Mouse (Mus musculus): ENCODE results near the gene St14. TPM values are rescaled to one million over a fixed set of nuclear protein-coding genes. Genes with fewer than 3 reads are reported as not detected.
A peak's percentile ranks its signal among the peaks of the same experiment; 100 is the strongest.

St14 gene
- polyA plus RNA-seq, 1 experiment, result 279 TPM

GRCm38 (mm10) chr9:31086085-31086753, 45.4 kb downstream of the St14 start:
- Histone ChIP-seq H3K4me3 (ENCODE audit: low read depth, low read length) (no peak overlapping the region), H3K36me3 (ENCODE audit: control insufficient read depth, insufficient read depth, low read length) (peaks cover 32% of the 10 kb centered on the region), H3K27me3 (ENCODE audit: control insufficient read depth, insufficient read depth, low read length) (no peaks in the 10 kb centered on the region), H3K27ac (ENCODE audit: insufficient read depth, low read depth, low read length) (no peak overlapping the region), H3K4me1 (ENCODE audit: control insufficient read depth, insufficient read depth, insufficient read length, low read length) (no peaks in the 10 kb centered on the region)
- WGBS, result 32% methylated on average over 10 of the region's 10 CpGs
- TF ChIP-seq CTCF (IDR thresholded peaks at IDR 0.05; ENCODE audit: extremely low read depth, insufficient read length, insufficient replicate concordance, low read depth, low read length) (peak; percentile 84; the same call in 1 of the 2 replicates), POLR2A (IDR thresholded peaks at IDR 0.05; ENCODE audit: low read depth, low read length) (no peak)

- Histone ChIP-seq H3K27ac (ENCODE audit: insufficient read depth, low read depth, low read length) (no peak overlapping the region), H3K27me3 (ENCODE audit: control insufficient read depth, insufficient read depth, low read length) (no peaks in the 10 kb centered on the region), H3K4me1 (ENCODE audit: control insufficient read depth, insufficient read depth, insufficient read length, low read length) (no peaks in the 10 kb centered on the region), H3K4me3 (ENCODE audit: low read depth, low read length) (no peak overlapping the region), H3K36me3 (ENCODE audit: control insufficient read depth, insufficient read depth, low read length) (peaks cover 25% of the 10 kb centered on the region)
- TF ChIP-seq CTCF (IDR thresholded peaks at IDR 0.05; ENCODE audit: extremely low read depth, insufficient read length, insufficient replicate concordance, low read depth, low read length) (no peak), POLR2A (IDR thresholded peaks at IDR 0.05; ENCODE audit: low read depth, low read length) (no peak)
- 76% methylated on average over 5 of the region's 5 CpGs for WGBS
These were observed 46.1 kb downstream of the St14 start for GRCm38 (mm10) chr9:31085556-31085955.

- Histone ChIP-seq H3K4me3 (ENCODE audit: low read depth, low read length) (no peak overlapping the region), H3K36me3 (ENCODE audit: control insufficient read depth, insufficient read depth, low read length) (peaks cover 3% of the 10 kb centered on the region; the same call in 1 of the 2 replicates), H3K27ac (ENCODE audit: insufficient read depth, low read depth, low read length) (no peak overlapping the region), H3K4me1 (ENCODE audit: control insufficient read depth, insufficient read depth, insufficient read length, low read length) (no peaks in the 10 kb centered on the region), H3K27me3 (ENCODE audit: control insufficient read depth, insufficient read depth, low read length) (no peaks in the 10 kb centered on the region)
- TF ChIP-seq CTCF (IDR thresholded peaks at IDR 0.05; ENCODE audit: extremely low read depth, insufficient read length, insufficient replicate concordance, low read depth, low read length), result no peak
- TF ChIP-seq POLR2A (IDR thresholded peaks at IDR 0.05; ENCODE audit: low read depth, low read length), result no peak
- WGBS, result 57% methylated on average over 6 of the region's 6 CpGs
These were observed 48.9 kb downstream of the St14 start for GRCm38 (mm10) chr9:31082771-31083170.

- H3K36me3 ChIP-seq (ENCODE audit: control insufficient read depth, insufficient read depth, low read length), result no peaks in the 10 kb centered on the region
- H3K27ac ChIP-seq (ENCODE audit: insufficient read depth, low read depth, low read length), result no peak overlapping the region
- TF ChIP-seq CTCF (IDR thresholded peaks at IDR 0.05; ENCODE audit: extremely low read depth, insufficient read length, insufficient replicate concordance, low read depth, low read length), result peak; percentile 83; the same call in 1 of the 2 replicates
- TF ChIP-seq POLR2A (IDR thresholded peaks at IDR 0.05; ENCODE audit: low read depth, low read length), result no peak
- WGBS, result 14% methylated on average over 15 of the region's 15 CpGs
- H3K27me3 ChIP-seq (ENCODE audit: control insufficient read depth, insufficient read depth, low read length), result no peaks in the 10 kb centered on the region
- H3K4me3 ChIP-seq (ENCODE audit: low read depth, low read length), result no peak overlapping the region
- no peaks in the 10 kb centered on the region for H3K4me1 ChIP-seq (ENCODE audit: control insufficient read depth, insufficient read depth, insufficient read length, low read length)
These were observed 49.5 kb downstream of the St14 start for GRCm38 (mm10) chr9:31082054-31082666.

GRCm38 (mm10) chr9:31080726-31081125, 50.9 kb downstream of the St14 start:
- 65% methylated on average over 6 of the region's 6 CpGs for WGBS
- H3K36me3 ChIP-seq (ENCODE audit: control insufficient read depth, insufficient read depth, low read length), result no peaks in the 10 kb centered on the region

GRCm38 (mm10) chr9:31074836-31075235, 56.8 kb downstream of the St14 start:
- H3K27ac ChIP-seq (ENCODE audit: insufficient read depth, low read depth, low read length), result no peak overlapping the region
- no peak overlapping the region for H3K4me3 ChIP-seq (ENCODE audit: low read depth, low read length)
- 94% methylated on average over 10 of the region's 10 CpGs for WGBS
- no peaks in the 10 kb centered on the region for H3K4me1 ChIP-seq (ENCODE audit: control insufficient read depth, insufficient read depth, insufficient read length, low read length)
- TF ChIP-seq POLR2A (IDR thresholded peaks at IDR 0.05; ENCODE audit: low read depth, low read length) (no peak), CTCF (IDR thresholded peaks at IDR 0.05; ENCODE audit: extremely low read depth, insufficient read length, insufficient replicate concordance, low read depth, low read length) (no peak)
- H3K27me3 ChIP-seq (ENCODE audit: control insufficient read depth, insufficient read depth, low read length), result no peaks in the 10 kb centered on the region
- peaks cover 4% of the 10 kb centered on the region; the same call in 1 of the 2 replicates for H3K36me3 ChIP-seq (ENCODE audit: control insufficient read depth, insufficient read depth, low read length)

More at GRCm38 (mm10) chr9:31080726-31081125, 50.9 kb downstream of the St14 start:
- H3K4me1 ChIP-seq (ENCODE audit: control insufficient read depth, insufficient read depth, insufficient read length, low read length), result no peaks in the 10 kb centered on the region
- H3K27ac ChIP-seq (ENCODE audit: insufficient read depth, low read depth, low read length), result no peak overlapping the region
- no peaks in the 10 kb centered on the region for H3K27me3 ChIP-seq (ENCODE audit: control insufficient read depth, insufficient read depth, low read length)
- no peak for TF ChIP-seq CTCF (IDR thresholded peaks at IDR 0.05; ENCODE audit: extremely low read depth, insufficient read length, insufficient replicate concordance, low read depth, low read length)
- no peak for TF ChIP-seq POLR2A (IDR thresholded peaks at IDR 0.05; ENCODE audit: low read depth, low read length)
- no peak overlapping the region for H3K4me3 ChIP-seq (ENCODE audit: low read depth, low read length)

- H3K4me1 ChIP-seq (ENCODE audit: control insufficient read depth, insufficient read depth, insufficient read length, low read length), result no peaks in the 10 kb centered on the region
- WGBS, result 90% methylated on average over 7 of the region's 7 CpGs
- no peaks in the 10 kb centered on the region for H3K27me3 ChIP-seq (ENCODE audit: control insufficient read depth, insufficient read depth, low read length)
- H3K36me3 ChIP-seq (ENCODE audit: control insufficient read depth, insufficient read depth, low read length), result peaks cover 6% of the 10 kb centered on the region
- H3K27ac ChIP-seq (ENCODE audit: insufficient read depth, low read depth, low read length), result no peak overlapping the region
- no peak overlapping the region for H3K4me3 ChIP-seq (ENCODE audit: low read depth, low read length)
- TF ChIP-seq CTCF (IDR thresholded peaks at IDR 0.05; ENCODE audit: extremely low read depth, insufficient read length, insufficient replicate concordance, low read depth, low read length), result no peak
- no peak for TF ChIP-seq POLR2A (IDR thresholded peaks at IDR 0.05; ENCODE audit: low read depth, low read length)
These were observed 57.9 kb downstream of the St14 start for GRCm38 (mm10) chr9:31073797-31074196.
